Mouse (Mus musculus): ENCODE measurements around the gene Ccr8. TPM values are rescaled to one million over a fixed set of nuclear protein-coding genes. Genes with fewer than 3 reads are reported as not detected.
A peak's percentile ranks its signal among the peaks of the same experiment; 100 is the strongest.

The Ccr8 gene
- total and polyA plus RNA-seq, 2 experiments: 0.07 TPM; not detected in 1

DNA sequence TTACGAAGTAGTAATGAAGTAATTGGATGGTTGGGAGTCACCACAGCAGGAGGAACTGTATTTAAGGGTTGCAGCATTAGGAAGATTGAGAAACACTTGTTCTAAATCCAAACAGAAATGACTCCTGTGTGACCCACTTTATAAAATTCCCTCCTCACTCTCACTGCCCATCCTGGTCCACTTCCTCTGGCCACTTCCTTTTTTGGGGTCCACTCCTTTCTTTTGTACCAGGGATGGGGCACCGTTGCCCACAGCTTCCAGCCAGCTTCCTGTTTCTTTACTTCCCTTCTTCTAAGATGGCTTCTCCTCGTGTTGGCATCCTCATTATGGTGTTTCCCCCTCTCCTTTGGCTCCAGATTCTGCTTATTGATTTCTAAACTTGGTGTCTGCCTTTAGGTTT is 33.2 kb upstream of the Ccr8 start:
- no peak overlapping the region for H3K27ac ChIP-seq (replicated peaks; ENCODE audit: insufficient read depth, low read depth, low read length)
- whole genome bisulfite sequencing: 62% methylated on average over 3 of the region's 3 CpGs
- no peaks in the 10 kb centered on the region for H3K79me2 ChIP-seq (ENCODE audit: control insufficient read depth, insufficient read depth, low read length)
- no peaks in the 10 kb centered on the region for H3K27me3 ChIP-seq (ENCODE audit: control insufficient read depth, insufficient read depth, low read length)
- no peaks in the 10 kb centered on the region for H3K36me3 ChIP-seq (ENCODE audit: control insufficient read depth, insufficient read depth, low read length)
- no peaks in the 10 kb centered on the region for H3K4me1 ChIP-seq (ENCODE audit: control insufficient read depth, insufficient read depth, low read length)
- H3K9ac ChIP-seq (ENCODE audit: low read depth, low read length): no peak overlapping the region
- DNase-seq (ENCODE audit: extremely low read depth, low read depth, low spot score): peak; percentile 12
- no peak for TF ChIP-seq POLR2A (IDR thresholded peaks at IDR 0.05; ENCODE audit: extremely low read depth, insufficient read depth, low read length)
- no peak for TF ChIP-seq CTCF (IDR thresholded peaks at IDR 0.05; ENCODE audit: low read depth, low read length)
- H3K4me3 ChIP-seq (ENCODE audit: insufficient read depth, low read depth, low read length): no peak overlapping the region

GRCm38 (mm10) chr9:120064317-120064716 is 27.6 kb upstream of the Ccr8 start:
- Histone ChIP-seq H3K9ac (ENCODE audit: low read depth, low read length) (no peak overlapping the region), H3K36me3 (ENCODE audit: control insufficient read depth, insufficient read depth, low read length) (no peaks in the 10 kb centered on the region), H3K4me3 (ENCODE audit: insufficient read depth, low read depth, low read length) (no peak overlapping the region), H3K4me1 (ENCODE audit: control insufficient read depth, insufficient read depth, low read length) (no peaks in the 10 kb centered on the region), H3K79me2 (ENCODE audit: control insufficient read depth, insufficient read depth, low read length) (no peaks in the 10 kb centered on the region), H3K27me3 (ENCODE audit: control insufficient read depth, insufficient read depth, low read length) (no peaks in the 10 kb centered on the region), H3K27ac (replicated peaks; ENCODE audit: insufficient read depth, low read depth, low read length) (no peak overlapping the region)
- DNase-seq (ENCODE audit: extremely low read depth, low read depth, low spot score): no peak
- no peak for TF ChIP-seq POLR2A (IDR thresholded peaks at IDR 0.05; ENCODE audit: extremely low read depth, insufficient read depth, low read length)
- WGBS: 73% methylated on average over 4 of the region's 4 CpGs

- 87% methylated on average over 2 of the region's 2 CpGs for WGBS
- Histone ChIP-seq H3K4me3 (ENCODE audit: insufficient read depth, low read depth, low read length) (no peak overlapping the region), H3K4me1 (ENCODE audit: control insufficient read depth, insufficient read depth, low read length) (no peaks in the 10 kb centered on the region), H3K79me2 (ENCODE audit: control insufficient read depth, insufficient read depth, low read length) (no peaks in the 10 kb centered on the region), H3K9ac (ENCODE audit: low read depth, low read length) (no peak overlapping the region), H3K36me3 (ENCODE audit: control insufficient read depth, insufficient read depth, low read length) (no peaks in the 10 kb centered on the region), H3K27ac (replicated peaks; ENCODE audit: insufficient read depth, low read depth, low read length) (no peak overlapping the region), H3K27me3 (ENCODE audit: control insufficient read depth, insufficient read depth, low read length) (no peaks in the 10 kb centered on the region)
- no peak for DNase-seq (ENCODE audit: extremely low read depth, low read depth, low spot score)
- TF ChIP-seq CTCF (IDR thresholded peaks at IDR 0.05; ENCODE audit: low read depth, low read length) (no peak), POLR2A (IDR thresholded peaks at IDR 0.05; ENCODE audit: extremely low read depth, insufficient read depth, low read length) (no peak)
Observed at GRCm38 (mm10) chr9:120067609-120068008, 24.3 kb upstream of the Ccr8 start.

DNA sequence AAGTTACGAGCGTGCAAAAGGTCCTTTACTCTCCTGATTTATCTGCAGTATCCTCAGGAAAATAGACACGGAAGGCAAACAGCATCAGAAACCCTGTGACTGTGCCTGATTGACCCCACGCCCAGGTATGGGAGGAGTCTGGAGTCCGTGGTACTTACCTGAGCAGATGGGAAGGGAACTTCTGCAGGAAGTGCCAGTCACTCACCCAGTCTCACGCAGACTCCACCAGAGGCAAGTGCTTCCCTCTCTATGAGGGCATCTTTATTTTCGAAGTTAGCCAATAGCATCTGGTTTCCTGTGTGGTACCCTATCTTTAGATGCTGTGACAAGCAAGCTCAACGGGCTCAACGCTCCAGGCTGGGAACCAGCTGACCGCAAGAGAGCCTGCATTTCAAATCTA is 23.9 kb upstream of the Ccr8 start:
- 62% methylated on average over 10 of the region's 10 CpGs for WGBS
- no peak overlapping the region for H3K4me3 ChIP-seq (ENCODE audit: insufficient read depth, low read depth, low read length)

DNA sequence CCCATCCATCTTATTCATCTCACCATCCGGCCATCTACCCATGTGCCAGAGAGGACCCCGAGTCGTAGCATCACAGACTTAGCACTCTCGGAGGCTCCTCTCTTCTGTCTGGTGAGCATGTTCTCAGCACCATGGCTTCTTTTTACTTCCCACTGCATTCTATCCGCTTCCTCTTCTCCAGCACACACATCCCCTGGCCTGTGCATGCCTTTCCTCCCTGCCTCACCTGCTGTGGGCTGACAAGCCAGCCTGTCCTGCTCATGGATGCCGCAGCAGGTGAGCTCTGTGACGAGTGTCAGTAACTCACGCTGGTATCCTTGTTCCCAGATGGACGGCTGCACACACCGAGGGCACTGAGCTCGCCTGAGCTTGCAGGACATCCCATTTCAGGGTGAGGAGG is 22.1 kb upstream of the Ccr8 start, which contains the start of gene Cx3cr1:
Cx3cr1 (minus strand) TSS at position 101 of the 400 bp plus-strand sequence.
- Histone ChIP-seq H3K27ac (replicated peaks; ENCODE audit: insufficient read depth, low read depth, low read length) (no peak within 1 kb of the TSS), H3K79me2 (ENCODE audit: control insufficient read depth, insufficient read depth, low read length) (no peaks in the 10 kb centered on the region), H3K36me3 (ENCODE audit: control insufficient read depth, insufficient read depth, low read length) (no peaks in the 10 kb centered on the region), H3K27me3 (ENCODE audit: control insufficient read depth, insufficient read depth, low read length) (no peaks in the 10 kb centered on the region), H3K4me1 (ENCODE audit: control insufficient read depth, insufficient read depth, low read length) (no peaks in the 10 kb centered on the region), H3K4me3 (ENCODE audit: insufficient read depth, low read depth, low read length) (no peak within 1 kb of the TSS), H3K9ac (ENCODE audit: low read depth, low read length) (no peak within 1 kb of the TSS)
- WGBS: 88% methylated on average over 11 of the region's 11 CpGs
- no peak for TF ChIP-seq POLR2A (IDR thresholded peaks at IDR 0.05; ENCODE audit: extremely low read depth, insufficient read depth, low read length)
- no peak for TF ChIP-seq CTCF (IDR thresholded peaks at IDR 0.05; ENCODE audit: low read depth, low read length)
- DNase-seq (ENCODE audit: extremely low read depth, low read depth, low spot score): no peak

More for the DNA sequence above, 23.9 kb upstream of the Ccr8 start:
- TF ChIP-seq POLR2A (IDR thresholded peaks at IDR 0.05; ENCODE audit: extremely low read depth, insufficient read depth, low read length): no peak
- no peak for TF ChIP-seq CTCF (IDR thresholded peaks at IDR 0.05; ENCODE audit: low read depth, low read length)
- no peaks in the 10 kb centered on the region for H3K36me3 ChIP-seq (ENCODE audit: control insufficient read depth, insufficient read depth, low read length)
- DNase-seq (ENCODE audit: extremely low read depth, low read depth, low spot score): no peak
- no peaks in the 10 kb centered on the region for H3K27me3 ChIP-seq (ENCODE audit: control insufficient read depth, insufficient read depth, low read length)
- no peaks in the 10 kb centered on the region for H3K79me2 ChIP-seq (ENCODE audit: control insufficient read depth, insufficient read depth, low read length)
- H3K27ac ChIP-seq (replicated peaks; ENCODE audit: insufficient read depth, low read depth, low read length): no peak overlapping the region
- H3K9ac ChIP-seq (ENCODE audit: low read depth, low read length): no peak overlapping the region
- H3K4me1 ChIP-seq (ENCODE audit: control insufficient read depth, insufficient read depth, low read length): no peaks in the 10 kb centered on the region

DNA sequence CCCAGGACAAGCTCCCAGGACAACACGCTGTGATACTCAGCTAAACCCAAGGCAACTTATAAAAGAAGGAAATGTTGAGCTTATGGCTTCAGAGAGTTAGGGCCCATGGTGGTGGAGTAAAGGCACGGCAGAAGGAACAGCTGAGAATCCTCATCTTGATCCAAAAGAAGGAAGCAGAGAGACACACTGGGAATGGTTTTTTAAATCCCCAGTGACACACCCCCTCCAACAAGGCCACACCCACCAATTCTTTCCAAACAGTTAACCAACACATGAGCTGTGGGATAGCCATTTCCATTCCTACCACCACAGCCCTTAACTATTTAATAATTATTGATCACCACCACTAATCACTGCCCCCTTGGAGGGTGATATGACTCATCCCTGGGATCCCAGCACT is 20.7 kb upstream of the Ccr8 start:
- no peak overlapping the region for H3K27ac ChIP-seq (replicated peaks; ENCODE audit: insufficient read depth, low read depth, low read length)
- 84% methylated on average over 2 of the region's 2 CpGs for WGBS
- no peak for DNase-seq (ENCODE audit: extremely low read depth, low read depth, low spot score)

More for the DNA sequence above, 20.7 kb upstream of the Ccr8 start:
- no peak for TF ChIP-seq POLR2A (IDR thresholded peaks at IDR 0.05; ENCODE audit: extremely low read depth, insufficient read depth, low read length)
- TF ChIP-seq CTCF (IDR thresholded peaks at IDR 0.05; ENCODE audit: low read depth, low read length): no peak
- Histone ChIP-seq H3K27me3 (ENCODE audit: control insufficient read depth, insufficient read depth, low read length) (no peaks in the 10 kb centered on the region), H3K36me3 (ENCODE audit: control insufficient read depth, insufficient read depth, low read length) (no peaks in the 10 kb centered on the region), H3K9ac (ENCODE audit: low read depth, low read length) (no peak overlapping the region), H3K4me1 (ENCODE audit: control insufficient read depth, insufficient read depth, low read length) (no peaks in the 10 kb centered on the region), H3K4me3 (ENCODE audit: insufficient read depth, low read depth, low read length) (no peak overlapping the region), H3K79me2 (ENCODE audit: control insufficient read depth, insufficient read depth, low read length) (no peaks in the 10 kb centered on the region)
